ENCODE assay signal across 19 mouse cellular contexts in genomic region chr6:49943087-49943486, GRCm38 (mm10).
DNase-seq lines count a peak whose midpoint lies in the region; ATAC-seq and TF ChIP-seq lines count a peak whose summit lies in the region.
"Had no signal": no experiment of that assay in that cellular context is flagged by ENCODE, and none has a peak within 500 bp of the region (broad histone marks: within the 10 kb centered on the region; RNA-seq: fewer than 3 reads in every experiment).

No protein-coding gene starts in this region.

- no peak overlapping the region for H3K27ac ChIP-seq in forebrain, postnatal 0 days (ENCODE audit: low read depth, low read length)
- no peak overlapping the region for H3K27ac ChIP-seq in forebrain, embryonic 16.5 days (ENCODE audit: low read length)
- H3K27ac ChIP-seq: embryonic facial prominence, embryonic 12.5 days; forebrain, embryonic 15.5 days; heart, embryonic 13.5 days; hindbrain, embryonic 15.5 days had no signal

- H3K4me1 ChIP-seq in forebrain, postnatal 0 days (ENCODE audit: insufficient read depth): no peaks in the 10 kb centered on the region
- H3K4me1 ChIP-seq in forebrain, embryonic 16.5 days (replicated peaks; ENCODE audit: control insufficient read depth, insufficient read depth, low read length): no peaks in the 10 kb centered on the region
- H3K4me1 ChIP-seq: embryonic facial prominence, embryonic 12.5 days; forebrain, embryonic 15.5 days; heart, embryonic 13.5 days; hindbrain, embryonic 15.5 days had no signal

- no peaks in the 10 kb centered on the region for H3K27me3 ChIP-seq in forebrain, postnatal 0 days (ENCODE audit: insufficient read depth, low read length)
- no peaks in the 10 kb centered on the region for H3K27me3 ChIP-seq in forebrain, embryonic 16.5 days (replicated peaks; ENCODE audit: control insufficient read depth, insufficient read depth, low read length)
- H3K27me3 ChIP-seq: embryonic facial prominence, embryonic 12.5 days; forebrain, embryonic 15.5 days; heart, embryonic 13.5 days; hindbrain, embryonic 15.5 days had no signal

- TF ChIP-seq CTCF in forebrain, postnatal 0 days (IDR thresholded peaks at IDR 0.05; ENCODE audit: low read depth): no peak

- no peaks in the 10 kb centered on the region for H3K9me3 ChIP-seq in forebrain, postnatal 0 days (ENCODE audit: low read length)
- no peaks in the 10 kb centered on the region for H3K9me3 ChIP-seq in forebrain, embryonic 16.5 days (ENCODE audit: control insufficient read depth, low read length)
- H3K9me3 ChIP-seq: embryonic facial prominence, embryonic 12.5 days; forebrain, embryonic 15.5 days; heart, embryonic 13.5 days; hindbrain, embryonic 15.5 days had no signal

- no peak overlapping the region for H3K4me3 ChIP-seq in forebrain, postnatal 0 days (ENCODE audit: low read depth, low read length)
- H3K4me3 ChIP-seq in forebrain, embryonic 16.5 days (replicated peaks; ENCODE audit: low read length): no peak overlapping the region
- H3K4me3 ChIP-seq: embryonic facial prominence, embryonic 12.5 days; forebrain, embryonic 15.5 days; heart, embryonic 13.5 days; hindbrain, embryonic 15.5 days had no signal

- DNase-seq in forebrain, postnatal 0 days: no peak
- peak; percentile 44 for DNase-seq in adrenal gland, adult 2 months
- peak; percentile 5 for DNase-seq in adrenal gland, postnatal 25 days
- DNase-seq in layer of hippocampus, adult 11-12 months (ENCODE audit: low spot score): no peak
- DNase-seq in layer of hippocampus, adult 9-10 months (ENCODE audit: low spot score): no peak
- DNase-seq: cerebellum, adult 11 months; cerebellum, adult 9-10 months; cerebellum, postnatal 25 days; gastrocnemius, postnatal 36 days; heart, adult 18-20 months; heart, postnatal 36 days; kidney, adult 2 months had no signal

- H3K4me2 ChIP-seq in forebrain, postnatal 0 days (ENCODE audit: low read depth): no peak overlapping the region
- H3K4me2 ChIP-seq in forebrain, embryonic 16.5 days (ENCODE audit: low read length): no peak overlapping the region
- H3K4me2 ChIP-seq: embryonic facial prominence, embryonic 12.5 days; forebrain, embryonic 15.5 days; heart, embryonic 13.5 days; hindbrain, embryonic 15.5 days had no signal

- WGBS in forebrain, postnatal 0 days: 73% methylated on average over 9 of the region's 9 CpGs
- WGBS in forebrain, embryonic 16.5 days: 82% methylated on average over 9 of the region's 9 CpGs

- peak; percentile 16; the same call in 1 of the 2 replicates for ATAC-seq in forebrain, postnatal 0 days
- ATAC-seq in forebrain, embryonic 16.5 days: no peak
- no peak for ATAC-seq in frontal cortex, adult (ENCODE audit: low TSS enrichment)
- ATAC-seq: forebrain, embryonic 15.5 days; intestine, embryonic 16.5 days had no signal

- no peak overlapping the region for H3K9ac ChIP-seq in forebrain, postnatal 0 days
- H3K9ac ChIP-seq in forebrain, embryonic 16.5 days (replicated peaks; ENCODE audit: low read depth, low read length): no peak overlapping the region
- H3K9ac ChIP-seq: embryonic facial prominence, embryonic 12.5 days; forebrain, embryonic 15.5 days; heart, embryonic 13.5 days; hindbrain, embryonic 15.5 days had no signal

- no peaks in the 10 kb centered on the region for H3K36me3 ChIP-seq in forebrain, postnatal 0 days (ENCODE audit: insufficient read depth)
- H3K36me3 ChIP-seq in forebrain, embryonic 16.5 days (ENCODE audit: control insufficient read depth, insufficient read depth): no peaks in the 10 kb centered on the region
- H3K36me3 ChIP-seq: embryonic facial prominence, embryonic 12.5 days; forebrain, embryonic 15.5 days; heart, embryonic 13.5 days; hindbrain, embryonic 15.5 days had no signal

Comparison
In these comparisons a context has a peak if more than half of its experiments do, and no peak if none do; other contexts are left out.
1. DNase-seq: peak in adrenal gland, adult 2 months (single experiment) and adrenal gland, postnatal 25 days (single experiment); none in forebrain, postnatal 0 days (single experiment), layer of hippocampus, adult 11-12 months (single experiment) and layer of hippocampus, adult 9-10 months (single experiment).